Mouse (Mus musculus) lung, postnatal 0 days (tissue): Measurements from ENCODE around the gene Fads2.

ENCODE experiments used
- CTCF ChIP-seq: IDR thresholded peaks from 2 replicates; pipeline ENCODE4 v1.5.1; 2016; ENCODE audit warnings: antibody characterized with exemption, mild to moderate bottlenecking
- EP300 ChIP-seq: IDR thresholded peaks from 2 replicates; pipeline ENCODE4 v1.6.1; 2016; ENCODE audit warnings: antibody characterized with exemption, mild to moderate bottlenecking, control low read depth

DNA sequence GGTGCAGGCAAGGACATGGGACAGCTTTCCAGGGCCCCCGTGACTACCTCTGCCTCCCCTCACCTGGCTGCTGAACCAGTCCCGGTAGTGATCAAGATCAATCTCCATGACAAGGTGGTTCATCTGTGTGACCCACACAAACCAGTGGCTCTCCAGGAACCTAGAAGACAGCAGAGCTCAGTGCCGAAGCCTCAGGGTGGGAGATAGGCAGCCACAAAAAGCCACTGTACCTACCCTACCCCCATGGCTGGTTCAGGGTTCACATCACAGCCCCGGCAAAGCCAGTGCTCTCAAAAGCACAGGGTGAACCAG, 35.4 kb downstream of the Fads2 start:
- TF ChIP-seq CTCF (no peak), EP300 (no peak)
